Mouse (Mus musculus): ENCODE data around the gene Mob1a. TPM values are rescaled to one million over a fixed set of nuclear protein-coding genes. Genes with fewer than 3 reads are reported as not detected.
A peak's percentile ranks its signal among the peaks of the same experiment; 100 is the strongest.

Gene Mob1a
- polyA plus RNA-seq, 1 experiment, result 2.4 TPM

DNA sequence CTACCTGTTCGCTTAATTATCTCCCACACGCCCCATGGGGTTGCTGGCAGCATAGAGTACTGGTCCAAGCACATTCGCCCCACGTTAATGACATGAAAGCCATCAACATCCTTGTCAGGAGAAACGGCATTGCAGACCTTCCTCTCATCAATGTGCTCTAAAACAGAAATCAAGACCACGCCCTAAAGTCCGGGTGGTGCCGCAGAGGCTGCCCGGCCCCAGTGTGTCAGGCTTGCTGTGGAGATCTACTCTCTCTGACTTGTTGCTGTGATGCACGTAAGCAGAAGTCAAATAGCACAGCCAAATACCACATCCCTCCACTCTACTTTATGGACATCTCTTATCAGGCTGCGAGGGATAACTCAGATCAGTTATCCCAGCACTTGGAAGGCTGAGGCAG, 14.6 kb upstream of the Mob1a start:
- H3K4me1 ChIP-seq (ENCODE audit: control insufficient read depth), result peaks cover 57% of the 10 kb centered on the region
- peak overlapping the region; percentile 21 for H3K4me3 ChIP-seq (replicated peaks)
- H3K9me3 ChIP-seq (ENCODE audit: control insufficient read depth, low read length), result no peaks in the 10 kb centered on the region
- peaks cover 96% of the 10 kb centered on the region for H3K36me3 ChIP-seq (ENCODE audit: control insufficient read depth)
- TF ChIP-seq TAL1 (IDR thresholded peaks at IDR 0.05; ENCODE audit: low read length) (no peak), GATA1 (IDR thresholded peaks at IDR 0.05; ENCODE audit: low read length) (no peak)
- H3K27me3 ChIP-seq (ENCODE audit: control insufficient read depth), result no peaks in the 10 kb centered on the region

DNA sequence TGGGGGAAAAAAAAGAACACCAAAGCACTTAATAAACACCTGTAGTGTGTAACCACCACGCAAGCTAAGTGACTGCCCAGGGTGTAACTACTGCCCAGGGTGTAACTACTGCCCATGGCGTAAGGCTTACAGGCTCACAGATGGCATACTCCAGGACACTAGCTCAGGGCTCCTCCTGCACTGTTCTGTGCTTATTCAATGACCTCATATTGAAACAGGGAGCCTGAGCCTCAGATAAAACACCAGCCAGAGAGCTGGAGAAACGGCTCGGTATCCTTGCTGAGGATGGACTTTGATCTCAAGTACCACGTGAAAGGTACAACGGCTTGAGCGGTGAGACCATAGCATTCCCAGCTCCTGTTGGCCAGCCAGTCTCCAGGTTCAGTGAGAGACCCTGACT, 13.8 kb upstream of the Mob1a start:
- no peaks in the 10 kb centered on the region for H3K27me3 ChIP-seq (ENCODE audit: control insufficient read depth)
- no peak overlapping the region for H3K4me3 ChIP-seq (replicated peaks)
- H3K36me3 ChIP-seq (ENCODE audit: control insufficient read depth), result peaks cover 88% of the 10 kb centered on the region
- no peak for TF ChIP-seq TAL1 (IDR thresholded peaks at IDR 0.05; ENCODE audit: low read length)
- no peak for TF ChIP-seq GATA1 (IDR thresholded peaks at IDR 0.05; ENCODE audit: low read length)
- H3K9me3 ChIP-seq (ENCODE audit: control insufficient read depth, low read length), result no peaks in the 10 kb centered on the region
- peaks cover 64% of the 10 kb centered on the region for H3K4me1 ChIP-seq (ENCODE audit: control insufficient read depth)

DNA sequence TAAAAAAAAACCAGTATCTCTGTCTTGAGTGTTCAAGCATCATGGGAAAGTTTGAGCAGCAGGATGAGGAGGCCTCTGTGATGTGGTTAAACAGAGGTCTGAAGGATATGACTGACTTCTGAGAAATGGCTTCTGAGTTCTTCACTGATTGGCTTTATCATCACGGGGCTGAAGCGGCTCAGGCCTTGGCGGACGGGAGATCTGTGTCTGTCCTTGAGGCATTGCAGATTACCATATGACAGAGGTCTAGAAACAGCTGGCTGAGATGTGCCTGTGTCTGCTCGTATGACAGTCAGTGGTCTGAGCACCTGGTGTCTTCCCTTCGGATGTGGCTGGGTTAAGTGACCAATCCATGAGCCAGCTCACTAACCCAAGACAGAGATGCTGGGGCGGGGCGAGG, 13.3 kb upstream of the Mob1a start:
- Histone ChIP-seq H3K36me3 (ENCODE audit: control insufficient read depth) (peaks cover 83% of the 10 kb centered on the region), H3K27me3 (ENCODE audit: control insufficient read depth) (no peaks in the 10 kb centered on the region), H3K9me3 (ENCODE audit: control insufficient read depth, low read length) (no peaks in the 10 kb centered on the region), H3K4me3 (replicated peaks) (peak overlapping the region; percentile 13), H3K4me1 (ENCODE audit: control insufficient read depth) (peaks cover 65% of the 10 kb centered on the region)
- TF ChIP-seq TAL1 (IDR thresholded peaks at IDR 0.05; ENCODE audit: low read length) (peak; percentile 38; the same call in 1 of the 3 replicates), GATA1 (IDR thresholded peaks at IDR 0.05; ENCODE audit: low read length) (no peak)

DNA sequence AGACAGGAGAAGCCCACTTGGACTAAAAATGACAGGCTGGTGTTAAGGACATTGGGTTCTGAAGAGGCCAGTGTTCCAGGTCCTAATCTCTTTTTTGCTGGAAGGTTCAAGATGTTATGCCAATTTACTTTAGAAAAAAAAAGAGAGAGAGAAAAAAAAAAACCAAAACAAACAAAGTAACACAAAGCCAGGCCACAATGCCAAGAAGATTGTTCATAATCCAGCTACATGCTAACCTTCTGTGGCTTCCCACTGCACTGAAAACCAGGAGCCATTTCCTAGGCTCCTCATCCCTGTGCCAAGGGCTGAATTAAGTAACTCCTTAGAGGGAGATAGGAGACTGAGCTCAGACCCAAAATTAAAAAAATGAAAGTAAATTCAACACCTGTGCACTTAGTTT, 10.5 kb upstream of the Mob1a start:
- peaks cover 61% of the 10 kb centered on the region for H3K36me3 ChIP-seq (ENCODE audit: control insufficient read depth)
- TF ChIP-seq TAL1 (IDR thresholded peaks at IDR 0.05; ENCODE audit: low read length) (no peak), GATA1 (IDR thresholded peaks at IDR 0.05; ENCODE audit: low read length) (no peak)
- H3K4me1 ChIP-seq (ENCODE audit: control insufficient read depth), result peaks cover 75% of the 10 kb centered on the region

DNA sequence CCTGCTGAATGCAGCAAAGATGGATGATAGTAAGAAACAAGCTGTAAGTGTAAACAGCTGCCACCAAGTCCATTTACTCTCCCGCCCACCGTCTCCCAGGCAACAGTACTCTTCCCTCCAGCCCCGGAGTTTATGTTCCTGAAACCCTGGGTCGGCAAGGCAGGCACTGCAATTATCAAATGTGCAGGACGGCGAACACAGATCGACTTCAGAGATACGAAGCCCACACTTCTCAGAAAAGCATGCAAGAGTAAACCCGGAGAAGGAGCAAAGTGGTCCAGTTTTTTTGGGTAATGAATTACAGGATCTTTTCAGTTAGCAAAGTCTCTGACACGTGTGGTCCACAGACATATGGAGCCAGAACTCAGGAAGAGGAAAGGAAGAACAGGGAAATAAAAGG, 9.8 kb upstream of the Mob1a start:
- Histone ChIP-seq H3K4me1 (ENCODE audit: control insufficient read depth) (peaks cover 69% of the 10 kb centered on the region), H3K27me3 (ENCODE audit: control insufficient read depth) (no peaks in the 10 kb centered on the region), H3K9me3 (ENCODE audit: control insufficient read depth, low read length) (no peaks in the 10 kb centered on the region), H3K4me3 (replicated peaks) (peak overlapping the region; percentile 79), H3K36me3 (ENCODE audit: control insufficient read depth) (peaks cover 56% of the 10 kb centered on the region)
- TF ChIP-seq TAL1 (IDR thresholded peaks at IDR 0.05; ENCODE audit: low read length), result no peak
- TF ChIP-seq GATA1 (IDR thresholded peaks at IDR 0.05; ENCODE audit: low read length), result peak; percentile 74

More for the DNA sequence above, 10.5 kb upstream of the Mob1a start:
- H3K4me3 ChIP-seq (replicated peaks), result peak overlapping the region; percentile 79
- H3K27me3 ChIP-seq (ENCODE audit: control insufficient read depth), result no peaks in the 10 kb centered on the region
- H3K9me3 ChIP-seq (ENCODE audit: control insufficient read depth, low read length), result no peaks in the 10 kb centered on the region

DNA sequence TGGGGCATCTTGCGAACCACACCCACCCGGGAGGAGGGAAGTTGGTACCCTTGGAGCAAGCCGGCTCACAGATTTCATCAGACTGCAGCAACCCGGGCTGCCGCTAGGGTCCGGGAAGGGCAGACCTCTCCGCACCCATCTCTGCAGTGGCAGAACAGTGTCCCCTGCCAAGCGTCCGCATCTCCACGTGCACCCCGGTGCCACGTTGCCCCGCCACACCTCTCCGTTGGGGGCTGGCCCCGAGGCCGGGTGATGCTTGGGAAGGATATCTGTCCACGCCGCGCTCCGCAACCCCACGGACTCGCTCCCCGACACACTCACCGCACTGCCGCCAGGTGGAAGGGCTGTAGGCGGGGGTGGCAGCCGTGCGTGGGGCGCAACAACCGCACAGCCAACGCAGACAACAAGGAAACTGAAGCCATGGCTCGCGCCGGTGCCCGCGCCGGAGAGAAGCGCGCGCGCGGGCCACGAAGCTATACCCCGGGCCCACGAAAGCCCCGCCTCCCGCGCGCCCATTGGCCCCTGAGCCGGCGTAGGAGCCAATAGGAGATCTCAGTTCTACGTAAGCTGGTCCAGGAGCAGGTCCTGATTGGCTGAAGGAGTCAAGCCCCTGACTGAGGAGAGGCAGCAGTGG, 8.6 kb upstream of the Mob1a start:
- TF ChIP-seq GATA1 (IDR thresholded peaks at IDR 0.05; ENCODE audit: low read length) (no peak), TAL1 (IDR thresholded peaks at IDR 0.05; ENCODE audit: low read length) (no peak)
- H3K9me3 ChIP-seq (ENCODE audit: control insufficient read depth, low read length), result no peaks in the 10 kb centered on the region
- H3K36me3 ChIP-seq (ENCODE audit: control insufficient read depth), result peaks cover 55% of the 10 kb centered on the region
- peaks cover 62% of the 10 kb centered on the region for H3K4me1 ChIP-seq (ENCODE audit: control insufficient read depth)
- peak overlapping the region; percentile 79 for H3K4me3 ChIP-seq (replicated peaks)
- H3K27me3 ChIP-seq (ENCODE audit: control insufficient read depth), result no peaks in the 10 kb centered on the region

DNA sequence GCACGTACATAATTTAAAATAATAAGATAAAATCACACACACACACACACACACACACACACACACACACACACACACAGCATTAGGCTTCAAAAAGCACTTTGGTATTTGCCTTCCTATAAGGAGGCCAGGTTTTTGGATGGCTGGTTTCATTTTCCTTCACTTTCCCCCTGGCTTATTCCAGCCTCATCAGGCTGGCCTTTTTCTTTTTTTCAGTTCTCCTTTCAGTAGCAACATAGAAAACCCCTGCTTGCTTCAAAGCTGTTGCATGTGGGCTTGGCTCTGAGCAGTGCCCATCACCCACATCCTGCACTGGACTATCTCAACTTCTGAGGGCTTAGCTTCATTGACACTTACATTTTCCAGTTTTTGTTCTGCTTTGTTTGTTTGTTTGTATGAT, 3.9 kb upstream of the Mob1a start:
- no peaks in the 10 kb centered on the region for H3K27me3 ChIP-seq (ENCODE audit: control insufficient read depth)
- peaks cover 36% of the 10 kb centered on the region for H3K36me3 ChIP-seq (ENCODE audit: control insufficient read depth)
- H3K4me1 ChIP-seq (ENCODE audit: control insufficient read depth), result peaks cover 42% of the 10 kb centered on the region
- no peak for TF ChIP-seq GATA1 (IDR thresholded peaks at IDR 0.05; ENCODE audit: low read length)
- TF ChIP-seq TAL1 (IDR thresholded peaks at IDR 0.05; ENCODE audit: low read length), result no peak
- H3K9me3 ChIP-seq (ENCODE audit: control insufficient read depth, low read length), result no peaks in the 10 kb centered on the region
- no peak overlapping the region for H3K4me3 ChIP-seq (replicated peaks)

DNA sequence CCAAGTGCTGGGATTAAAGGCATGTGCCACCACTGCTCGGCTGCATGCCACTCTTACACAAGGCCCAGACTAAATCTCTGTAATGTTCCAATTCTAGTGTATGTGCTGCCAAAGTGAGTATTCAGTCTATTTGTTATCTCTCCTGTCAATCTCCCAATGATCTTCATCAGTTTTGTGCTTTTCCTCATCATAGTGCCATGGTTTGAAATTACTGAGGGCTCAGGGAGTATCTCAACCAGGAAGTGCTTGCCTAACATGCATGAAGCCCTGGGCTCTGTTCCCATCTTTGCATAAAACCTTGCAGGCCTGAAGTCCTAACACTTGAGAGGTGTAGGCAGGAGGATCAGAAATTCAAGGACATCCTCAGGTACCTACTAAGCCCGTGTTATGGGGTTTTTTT, 3.0 kb upstream of the Mob1a start:
- no peak overlapping the region for H3K4me3 ChIP-seq (replicated peaks)
- H3K4me1 ChIP-seq (ENCODE audit: control insufficient read depth), result peaks cover 44% of the 10 kb centered on the region
- H3K27me3 ChIP-seq (ENCODE audit: control insufficient read depth), result no peaks in the 10 kb centered on the region
- H3K9me3 ChIP-seq (ENCODE audit: control insufficient read depth, low read length), result peaks cover 1% of the 10 kb centered on the region
- peaks cover 41% of the 10 kb centered on the region for H3K36me3 ChIP-seq (ENCODE audit: control insufficient read depth)
- TF ChIP-seq GATA1 (IDR thresholded peaks at IDR 0.05; ENCODE audit: low read length), result peak; percentile 74
- TF ChIP-seq TAL1 (IDR thresholded peaks at IDR 0.05; ENCODE audit: low read length), result no peak

DNA sequence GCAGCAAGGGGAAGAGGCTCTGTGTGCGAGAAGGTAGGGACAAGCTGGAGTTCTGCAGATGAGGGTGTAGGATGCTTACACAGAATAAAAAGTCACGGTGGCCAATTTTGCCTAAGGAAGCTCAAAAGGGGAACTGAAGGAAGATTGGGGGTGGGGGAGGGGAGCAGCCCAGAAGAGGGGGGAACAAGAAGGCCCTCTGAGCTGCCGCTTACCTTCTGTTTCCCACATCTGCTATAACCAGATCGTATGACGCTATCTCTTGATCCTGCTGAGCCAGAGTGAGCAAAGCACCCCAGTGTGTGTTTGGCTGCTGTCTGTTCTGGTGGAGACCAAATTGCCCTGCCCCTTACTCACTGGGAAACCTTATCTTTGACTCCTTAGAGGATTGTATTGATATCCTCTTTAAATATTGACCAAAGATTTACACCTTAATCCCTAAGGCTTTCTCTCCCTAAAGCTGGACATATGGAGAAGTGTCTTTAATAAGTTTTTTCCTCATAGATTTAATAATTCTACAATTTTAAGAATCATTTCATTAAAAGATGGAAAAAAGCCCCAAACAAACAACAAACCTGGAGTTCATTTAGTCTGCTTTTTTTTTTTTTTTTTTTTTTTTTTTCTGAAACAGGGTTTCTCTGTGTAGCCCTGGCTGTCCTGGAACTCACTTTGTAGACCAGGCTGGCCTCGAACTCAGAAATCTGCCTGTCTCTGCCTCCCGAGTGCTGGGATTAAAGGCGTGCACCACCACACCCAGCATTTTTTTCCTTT, 2.0 kb upstream of the Mob1a start:
- Histone ChIP-seq H3K4me3 (replicated peaks) (peak overlapping the region; percentile 24), H3K27me3 (ENCODE audit: control insufficient read depth) (no peaks in the 10 kb centered on the region), H3K9me3 (ENCODE audit: control insufficient read depth, low read length) (peaks cover 3% of the 10 kb centered on the region), H3K36me3 (ENCODE audit: control insufficient read depth) (peaks cover 48% of the 10 kb centered on the region), H3K4me1 (ENCODE audit: control insufficient read depth) (peaks cover 47% of the 10 kb centered on the region)
- no peak for TF ChIP-seq TAL1 (IDR thresholded peaks at IDR 0.05; ENCODE audit: low read length)
- no peak for TF ChIP-seq GATA1 (IDR thresholded peaks at IDR 0.05; ENCODE audit: low read length)

Measured in erythroblast, embryonic 14.5 days (primary cell).